Mouse (Mus musculus): ENCODE measurements around the gene Alox12e. TPM values are rescaled to one million over a fixed set of nuclear protein-coding genes. Genes with fewer than 3 reads are reported as not detected.

Gene Alox12e
- polyA plus RNA-seq, 1 experiment from 2014 or later = not detected

GRCm38 (mm10) chr11:70266405-70266804 lies 56.0 kb downstream of the Alox12e start:
- H3K36me3 ChIP-seq (ENCODE audit: control insufficient read depth, insufficient read depth, low read length) = no peaks in the 10 kb centered on the region
- no peak overlapping the region for H3K27ac ChIP-seq (ENCODE audit: low read length)
- ATAC-seq = no peak
- no peak overlapping the region for H3K4me2 ChIP-seq (ENCODE audit: low read depth, low read length)
- H3K27me3 ChIP-seq (replicated peaks; ENCODE audit: control insufficient read depth, insufficient read depth, low read length) = no peaks in the 10 kb centered on the region
- H3K9me3 ChIP-seq (ENCODE audit: control insufficient read depth, low read length) = no peaks in the 10 kb centered on the region
- H3K9ac ChIP-seq (ENCODE audit: low read depth, low read length) = no peak overlapping the region
- H3K4me3 ChIP-seq (ENCODE audit: low read length) = no peak overlapping the region
- WGBS = 85% methylated on average over 1 of the region's 1 CpGs
- H3K4me1 ChIP-seq (ENCODE audit: control insufficient read depth, insufficient read depth, low read length) = peaks cover 4% of the 10 kb centered on the region

- Histone ChIP-seq H3K4me2 (ENCODE audit: low read depth, low read length) (no peak overlapping the region), H3K9me3 (ENCODE audit: control insufficient read depth, low read length) (no peaks in the 10 kb centered on the region), H3K9ac (ENCODE audit: low read depth, low read length) (no peak overlapping the region), H3K27me3 (replicated peaks; ENCODE audit: control insufficient read depth, insufficient read depth, low read length) (no peaks in the 10 kb centered on the region), H3K4me3 (ENCODE audit: low read length) (no peak overlapping the region), H3K36me3 (ENCODE audit: control insufficient read depth, insufficient read depth, low read length) (no peaks in the 10 kb centered on the region), H3K27ac (ENCODE audit: low read length) (no peak overlapping the region), H3K4me1 (ENCODE audit: control insufficient read depth, insufficient read depth, low read length) (peaks cover 4% of the 10 kb centered on the region)
- 64% methylated on average over 4 of the region's 4 CpGs for WGBS
- no peak for ATAC-seq
Observed at GRCm38 (mm10) chr11:70265819-70266218, 56.6 kb downstream of the Alox12e start.

Other genes starting within 250 kb of the Alox12e start
- 0.44 and 0.57 TPM in 2 replicates for gene Asgr2, start 230.0 kb downstream of the Alox12e start, polyA plus RNA-seq (2015; fragmentation: Nextera tagmentation; extraction: Ambion mirVana)
- 0.56 and 0.66 TPM in 2 replicates for gene Mgl2, start 192.3 kb downstream of the Alox12e start, polyA plus RNA-seq (2015; fragmentation: Nextera tagmentation; extraction: Ambion mirVana)
- 0.99 and 1.7 TPM in 2 replicates for gene Clec10a, start 166.4 kb downstream of the Alox12e start, polyA plus RNA-seq (2015; fragmentation: Nextera tagmentation; extraction: Ambion mirVana)
- gene Slc16a11, start 109.9 kb downstream of the Alox12e start, polyA plus RNA-seq (2015; fragmentation: Nextera tagmentation; extraction: Ambion mirVana) = 2.7 TPM in 2 replicates
- 15.9 and 18.0 TPM in 2 replicates for gene Slc16a13, start 101.6 kb downstream of the Alox12e start, polyA plus RNA-seq (2015; fragmentation: Nextera tagmentation; extraction: Ambion mirVana)
- gene Bcl6b, start 92.8 kb downstream of the Alox12e start, polyA plus RNA-seq (2015; fragmentation: Nextera tagmentation; extraction: Ambion mirVana) = 10.3 and 10.4 TPM in 2 replicates
- gene 0610010K14Rik, start 84.7 kb downstream of the Alox12e start, polyA plus RNA-seq (2015; fragmentation: Nextera tagmentation; extraction: Ambion mirVana) = 118 and 129 TPM in 2 replicates
- 9.9 and 10.7 TPM in 2 replicates for gene Gm21988, start 82.8 kb downstream of the Alox12e start, polyA plus RNA-seq (2015; fragmentation: Nextera tagmentation; extraction: Ambion mirVana)
- gene Rnasek, start 82.8 kb downstream of the Alox12e start, polyA plus RNA-seq (2015; fragmentation: Nextera tagmentation; extraction: Ambion mirVana) = 269 and 308 TPM in 2 replicates
- gene Alox12, start 67.3 kb downstream of the Alox12e start, polyA plus RNA-seq (2015; fragmentation: Nextera tagmentation; extraction: Ambion mirVana) = 1.5 and 1.8 TPM in 2 replicates
- 0.64 and 1.1 TPM in 2 replicates for gene Alox15, start 29.4 kb upstream of the Alox12e start, polyA plus RNA-seq (2015; fragmentation: Nextera tagmentation; extraction: Ambion mirVana)
- gene Pelp1, start 87.4 kb upstream of the Alox12e start, polyA plus RNA-seq (2015; fragmentation: Nextera tagmentation; extraction: Ambion mirVana) = 29.1 and 31.5 TPM in 2 replicates
- gene Arrb2, start 110.0 kb upstream of the Alox12e start, polyA plus RNA-seq (2015; fragmentation: Nextera tagmentation; extraction: Ambion mirVana) = 10.1 and 10.7 TPM in 2 replicates
- 38.4 and 41.7 TPM in 2 replicates for gene Med11, start 129.3 kb upstream of the Alox12e start, polyA plus RNA-seq (2015; fragmentation: Nextera tagmentation; extraction: Ambion mirVana)
- 1.1 and 1.2 TPM in 2 replicates for gene Zmynd15, start 136.8 kb upstream of the Alox12e start, polyA plus RNA-seq (2015; fragmentation: Nextera tagmentation; extraction: Ambion mirVana)
- 10.9 and 11.9 TPM in 2 replicates for gene Cxcl16, start 137.4 kb upstream of the Alox12e start, polyA plus RNA-seq (2015; fragmentation: Nextera tagmentation; extraction: Ambion mirVana)
- 253 and 283 TPM in 2 replicates for gene Tm4sf5, start 182.6 kb upstream of the Alox12e start, polyA plus RNA-seq (2015; fragmentation: Nextera tagmentation; extraction: Ambion mirVana)
- 0.28 and 0.71 TPM in 2 replicates for gene Vmo1, start 192.0 kb upstream of the Alox12e start, polyA plus RNA-seq (2015; fragmentation: Nextera tagmentation; extraction: Ambion mirVana)
- gene Gltpd2, start 196.6 kb upstream of the Alox12e start, polyA plus RNA-seq (2015; fragmentation: Nextera tagmentation; extraction: Ambion mirVana) = 1.9 and 2.0 TPM in 2 replicates
- gene Psmb6, start 202.7 kb upstream of the Alox12e start, polyA plus RNA-seq (2015; fragmentation: Nextera tagmentation; extraction: Ambion mirVana) = 626 and 669 TPM in 2 replicates
- not detected in 2 replicates for gene Gm40193, start 210.3 kb upstream of the Alox12e start, polyA plus RNA-seq (2015; fragmentation: Nextera tagmentation; extraction: Ambion mirVana)
- 9.3 and 10.0 TPM in 2 replicates for gene Pld2, start 217.4 kb upstream of the Alox12e start, polyA plus RNA-seq (2015; fragmentation: Nextera tagmentation; extraction: Ambion mirVana)
- gene Mink1, start 240.3 kb upstream of the Alox12e start, polyA plus RNA-seq (2015; fragmentation: Nextera tagmentation; extraction: Ambion mirVana) = 9.3 and 10.6 TPM in 2 replicates

Measured in intestine, embryonic 16.5 days (tissue).